Mouse (Mus musculus): ENCODE measurements around the gene Copz1. TPM values are rescaled to one million over a fixed set of nuclear protein-coding genes. Genes with fewer than 3 reads are reported as not detected.

Copz1 gene
- polyA plus RNA-seq, 1 experiment: 191 TPM

DNA sequence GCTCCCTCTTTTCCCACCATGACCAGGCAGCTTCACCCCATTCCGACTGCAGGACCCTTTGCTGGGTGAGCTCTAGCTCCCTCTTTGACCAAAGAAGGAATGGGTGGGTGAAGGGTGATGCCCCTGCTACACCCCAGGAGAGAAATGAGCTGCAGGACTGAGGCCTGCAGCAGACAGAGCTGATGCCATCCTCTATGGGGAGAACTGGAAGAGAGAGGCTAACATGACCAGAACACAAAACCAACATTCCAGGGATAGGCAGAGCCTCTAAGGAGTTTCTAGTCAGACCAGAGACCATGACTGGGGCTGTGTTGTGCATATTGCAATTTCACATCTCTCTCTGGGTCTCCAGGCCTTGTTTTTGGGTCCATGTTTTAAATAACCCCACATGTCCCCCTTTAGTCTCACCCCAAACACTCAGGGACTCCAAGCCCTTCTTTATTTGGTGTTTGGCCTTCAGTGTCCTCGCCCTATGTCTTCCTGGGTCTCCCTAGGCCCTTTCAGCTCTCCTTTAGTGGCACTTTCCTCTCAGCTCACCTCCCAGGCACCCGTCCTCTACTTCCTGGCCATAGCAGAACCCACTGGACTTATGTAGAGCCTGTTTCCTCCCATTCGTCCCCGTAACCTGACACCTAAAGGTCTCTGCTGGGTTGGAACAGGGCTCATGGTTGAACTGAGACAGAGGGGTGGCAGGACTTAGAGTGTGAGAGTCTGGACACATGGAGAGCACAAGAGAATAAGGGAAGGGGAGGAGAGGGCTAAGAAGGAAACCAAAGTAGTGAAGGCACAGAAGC lies 29.2 kb downstream of the Copz1 start:
- Histone ChIP-seq H3K79me3 (ENCODE audit: low read depth) (no peaks in the 10 kb centered on the region), H3K79me2 (ENCODE audit: control insufficient read depth, insufficient read depth) (no peaks in the 10 kb centered on the region), H3K36me3 (ENCODE audit: control insufficient read depth, insufficient read depth) (peaks cover 34% of the 10 kb centered on the region), H3ac (ENCODE audit: control insufficient read depth, insufficient read length, low read depth) (no peak overlapping the region), H3K4me3 (ENCODE audit: insufficient read depth, poor library complexity, severe bottlenecking) (no peak overlapping the region), H3K27me3 (ENCODE audit: control insufficient read depth, insufficient read depth, insufficient read length) (no peaks in the 10 kb centered on the region)
- TF ChIP-seq CEBPB (IDR thresholded peaks at IDR 0.05; ENCODE audit: low read depth) (no peak), MAX (IDR thresholded peaks at IDR 0.05) (no peak), FOSL1 (IDR thresholded peaks at IDR 0.05; ENCODE audit: insufficient read depth, low read length, poor library complexity, severe bottlenecking) (no peak)

DNA sequence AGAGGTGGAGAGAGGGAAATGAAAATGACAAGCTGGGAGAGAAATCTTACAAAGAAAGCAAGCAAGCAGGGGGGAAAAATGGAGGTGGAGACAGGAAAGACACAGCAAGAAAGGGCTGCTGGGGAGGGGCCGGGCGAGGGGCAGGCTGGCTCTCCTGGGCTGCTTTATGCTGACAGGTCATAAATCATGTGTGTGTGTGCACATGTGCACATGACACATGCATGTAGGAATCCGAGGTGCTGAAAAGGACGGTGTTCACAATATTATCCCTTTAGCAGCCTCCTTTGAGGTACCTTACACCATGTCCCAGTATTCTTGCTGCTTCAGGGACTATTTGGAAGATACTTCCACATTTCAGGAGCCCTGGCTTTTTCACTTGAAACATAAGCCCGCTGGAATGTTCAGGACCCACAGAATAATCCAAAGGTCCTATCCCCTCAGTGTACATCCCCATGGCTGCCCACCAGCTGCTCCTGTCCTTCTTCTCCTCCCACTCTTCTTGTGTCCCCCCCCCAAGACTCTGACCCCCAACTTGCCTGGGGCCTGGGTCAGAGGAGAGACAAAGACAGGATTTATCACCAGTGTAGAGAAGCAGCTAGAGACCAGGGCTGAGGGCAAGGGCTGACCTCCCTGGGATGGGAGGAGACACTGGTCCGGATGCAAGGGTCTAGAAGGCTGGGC lies 30.0 kb downstream of the Copz1 start:
- H3K36me3 ChIP-seq (ENCODE audit: control insufficient read depth, insufficient read depth): peaks cover 27% of the 10 kb centered on the region
- TF ChIP-seq MYOD1 (IDR thresholded peaks at IDR 0.05; ENCODE audit: control insufficient read depth, insufficient read length, low read depth) (peak; percentile 63), CEBPB (IDR thresholded peaks at IDR 0.05; ENCODE audit: low read depth) (no peak)
- H3K4me3 ChIP-seq (ENCODE audit: insufficient read depth, poor library complexity, severe bottlenecking): no peak overlapping the region
- H3ac ChIP-seq (ENCODE audit: control insufficient read depth, insufficient read length, low read depth): no peak overlapping the region
- no peaks in the 10 kb centered on the region for H3K27me3 ChIP-seq (ENCODE audit: control insufficient read depth, insufficient read depth, insufficient read length)
- no peaks in the 10 kb centered on the region for H3K79me2 ChIP-seq (ENCODE audit: control insufficient read depth, insufficient read depth)
- no peaks in the 10 kb centered on the region for H3K79me3 ChIP-seq (ENCODE audit: low read depth)

DNA sequence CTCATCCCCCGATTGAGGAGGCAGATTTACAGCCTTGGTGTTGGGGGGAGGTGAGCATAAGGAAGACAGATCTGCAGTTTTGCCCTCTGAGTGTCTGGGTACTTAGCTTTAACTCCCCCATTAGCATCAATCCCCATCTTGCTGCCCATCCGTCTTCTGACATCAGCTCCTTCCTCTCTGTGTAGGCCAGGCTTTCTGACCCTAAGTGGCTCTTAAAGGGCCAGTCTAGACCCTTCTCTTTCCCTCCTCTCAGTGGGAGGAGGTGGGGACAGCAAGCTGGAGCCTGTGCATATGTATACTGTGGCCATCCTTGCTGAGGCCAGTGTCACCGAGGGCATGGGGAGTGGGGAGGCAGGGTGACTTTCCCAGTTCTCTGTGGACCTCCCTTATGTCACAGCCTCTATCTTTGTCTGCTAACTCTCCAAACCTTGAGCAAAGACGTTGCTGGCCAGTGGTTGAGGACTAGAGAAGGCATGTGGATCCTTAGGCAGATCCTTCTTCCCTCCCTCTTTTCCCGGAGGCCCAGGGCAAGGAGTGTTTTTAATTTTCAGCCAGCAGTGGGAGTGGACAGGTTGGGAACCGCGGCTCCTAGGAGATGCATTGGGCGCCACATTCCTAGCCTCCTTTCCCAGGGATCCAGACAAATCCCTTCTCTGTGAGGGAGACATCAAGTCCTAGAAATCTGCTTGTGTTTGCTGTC lies 31.6 kb downstream of the Copz1 start:
- no peak for TF ChIP-seq MYOD1 (IDR thresholded peaks at IDR 0.05; ENCODE audit: control insufficient read depth, insufficient read length, low read depth)
- no peak for TF ChIP-seq CTCF (IDR thresholded peaks at IDR 0.05; ENCODE audit: control insufficient read depth, insufficient read depth, insufficient read length)
- no peak for TF ChIP-seq MYOG (IDR thresholded peaks at IDR 0.05; ENCODE audit: control insufficient read depth, extremely low read depth, insufficient read length)
- TF ChIP-seq FOSL1 (IDR thresholded peaks at IDR 0.05; ENCODE audit: insufficient read depth, low read length, poor library complexity, severe bottlenecking): no peak
- TF ChIP-seq MAX (IDR thresholded peaks at IDR 0.05): no peak
- TF ChIP-seq CEBPB (IDR thresholded peaks at IDR 0.05; ENCODE audit: low read depth): no peak
- no peak for TF ChIP-seq USF1 (IDR thresholded peaks at IDR 0.05; ENCODE audit: low read depth)

DNA sequence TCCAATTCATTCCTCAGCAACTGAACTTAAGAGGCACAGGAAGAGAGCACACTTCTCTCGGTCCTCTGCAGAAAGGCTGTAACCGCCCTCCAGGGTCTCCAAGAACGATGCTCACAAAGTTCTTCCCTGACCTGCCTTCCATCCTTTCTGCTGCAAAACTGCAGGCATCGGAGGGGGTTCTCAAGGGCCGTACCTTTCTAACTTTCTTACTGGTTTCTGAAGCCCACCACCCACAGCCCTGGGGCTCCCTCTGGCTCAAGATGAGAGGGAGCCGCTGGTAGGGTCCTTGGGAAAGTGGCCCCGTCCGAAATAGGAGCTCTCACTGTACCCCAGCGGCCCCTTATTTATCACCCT lies 32.1 kb downstream of the Copz1 start:
- Histone ChIP-seq H3ac (ENCODE audit: control insufficient read depth, insufficient read length, low read depth) (peak overlapping the region; percentile 68), H3K79me3 (ENCODE audit: low read depth) (no peaks in the 10 kb centered on the region), H3K27me3 (ENCODE audit: control insufficient read depth, insufficient read depth, insufficient read length) (no peaks in the 10 kb centered on the region), H3K4me3 (ENCODE audit: insufficient read depth, poor library complexity, severe bottlenecking) (peak overlapping the region; percentile 37), H3K36me3 (ENCODE audit: control insufficient read depth, insufficient read depth) (peaks cover 6% of the 10 kb centered on the region), H3K79me2 (ENCODE audit: control insufficient read depth, insufficient read depth) (no peaks in the 10 kb centered on the region)
- TF ChIP-seq CTCF (IDR thresholded peaks at IDR 0.05; ENCODE audit: control insufficient read depth, insufficient read depth, insufficient read length) (no peak), MAX (IDR thresholded peaks at IDR 0.05) (no peak), FOSL1 (IDR thresholded peaks at IDR 0.05; ENCODE audit: insufficient read depth, low read length, poor library complexity, severe bottlenecking) (no peak), CEBPB (IDR thresholded peaks at IDR 0.05; ENCODE audit: low read depth) (no peak), MYOG (IDR thresholded peaks at IDR 0.05; ENCODE audit: control insufficient read depth, extremely low read depth, insufficient read length) (no peak), USF1 (IDR thresholded peaks at IDR 0.05; ENCODE audit: low read depth) (no peak), MYOD1 (IDR thresholded peaks at IDR 0.05; ENCODE audit: control insufficient read depth, insufficient read length, low read depth) (no peak)

More for the DNA sequence above, 31.6 kb downstream of the Copz1 start:
- Histone ChIP-seq H3K79me3 (ENCODE audit: low read depth) (no peaks in the 10 kb centered on the region), H3K36me3 (ENCODE audit: control insufficient read depth, insufficient read depth) (peaks cover 11% of the 10 kb centered on the region), H3K4me3 (ENCODE audit: insufficient read depth, poor library complexity, severe bottlenecking) (no peak overlapping the region), H3K79me2 (ENCODE audit: control insufficient read depth, insufficient read depth) (no peaks in the 10 kb centered on the region), H3K27me3 (ENCODE audit: control insufficient read depth, insufficient read depth, insufficient read length) (no peaks in the 10 kb centered on the region), H3ac (ENCODE audit: control insufficient read depth, insufficient read length, low read depth) (peak overlapping the region; percentile 68)

DNA sequence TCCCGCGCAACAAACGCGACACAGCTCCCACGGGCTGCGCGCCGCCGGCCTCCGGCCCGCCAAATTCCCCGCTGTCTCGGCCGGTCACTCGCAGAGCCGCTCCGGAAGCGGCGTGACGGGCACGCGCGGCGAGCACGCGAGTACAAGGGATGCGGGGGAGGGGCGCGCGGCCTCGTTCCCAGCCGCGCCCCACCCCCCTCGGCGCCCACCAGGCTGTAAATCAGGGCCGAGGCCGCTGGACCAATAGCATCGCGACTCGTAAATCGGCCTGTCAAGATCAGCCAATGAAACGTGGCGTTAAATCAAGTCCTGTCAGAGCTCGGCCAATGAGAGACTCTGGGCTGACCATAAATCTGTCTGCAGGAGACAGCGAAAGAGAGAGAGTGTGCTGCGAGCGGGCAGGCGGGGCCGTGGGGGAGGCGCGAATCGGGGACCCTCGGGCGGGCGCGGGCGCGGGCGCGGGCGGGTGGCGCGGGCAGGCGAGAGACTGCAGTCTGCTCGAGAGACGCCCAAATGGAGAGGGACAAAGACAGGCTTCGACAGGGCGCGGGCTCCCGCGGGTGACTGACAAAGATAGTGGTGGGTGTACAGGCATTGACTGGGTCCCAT lies 32.7 kb downstream of the Copz1 start:
- no peaks in the 10 kb centered on the region for H3K79me3 ChIP-seq (ENCODE audit: low read depth)
- H3K4me3 ChIP-seq (ENCODE audit: insufficient read depth, poor library complexity, severe bottlenecking): peak overlapping the region; percentile 37
- H3ac ChIP-seq (ENCODE audit: control insufficient read depth, insufficient read length, low read depth): peak overlapping the region; percentile 68
- H3K36me3 ChIP-seq (ENCODE audit: control insufficient read depth, insufficient read depth): peaks cover 5% of the 10 kb centered on the region
- no peaks in the 10 kb centered on the region for H3K27me3 ChIP-seq (ENCODE audit: control insufficient read depth, insufficient read depth, insufficient read length)
- H3K79me2 ChIP-seq (ENCODE audit: control insufficient read depth, insufficient read depth): no peaks in the 10 kb centered on the region
- TF ChIP-seq MAX (IDR thresholded peaks at IDR 0.05): peak; percentile 93
- TF ChIP-seq FOSL1 (IDR thresholded peaks at IDR 0.05; ENCODE audit: insufficient read depth, low read length, poor library complexity, severe bottlenecking): peak; percentile 80
- no peak for TF ChIP-seq CTCF (IDR thresholded peaks at IDR 0.05; ENCODE audit: control insufficient read depth, insufficient read depth, insufficient read length)
- peak; percentile 76 for TF ChIP-seq MYOD1 (IDR thresholded peaks at IDR 0.05; ENCODE audit: control insufficient read depth, insufficient read length, low read depth)
- TF ChIP-seq USF1 (IDR thresholded peaks at IDR 0.05; ENCODE audit: low read depth): no peak

Data from C2C12 (cell line).